Mouse (Mus musculus) midbrain, embryonic 12.5 days (tissue): Measurements from ENCODE around the gene Chsy1. TPM values are rescaled to one million over a fixed set of nuclear protein-coding genes. Genes with fewer than 3 reads are reported as not detected.
"Not testable (repeated sequence)": the region's sequence is repeated elsewhere in the genome, so short reads cannot be mapped to it uniquely, and the experiment has no call there.

Source experiments
- ATAC-seq: fragments of 200-750 bp; cut with Nextera tagmentation; 2 replicates; pipeline ENCODE4 v1.8.0; 2017; ENCODE audit warnings: low read depth, moderate TSS enrichment, moderate library complexity; ENCODE audit not compliant: low FRiP score
- H3K27ac ChIP-seq: fragments of 300-500 bp; sonication (generic); replicated peaks from 2 replicates; pipeline ENCODE4 v1.5.1; 2016; ENCODE audit warnings: mild to moderate bottlenecking
- H3K27me3 ChIP-seq: fragments of 300-500 bp; sonication (generic); 2 replicates; pipeline ENCODE4 v1.6.1; 2016; ENCODE audit warnings: mild to moderate bottlenecking
- H3K36me3 ChIP-seq: fragments of 300-500 bp; sonication (generic); 2 replicates; pipeline ENCODE4 v1.6.1; 2016
- H3K4me1 ChIP-seq: fragments of 300-500 bp; sonication (generic); 2 replicates; pipeline ENCODE4 v1.6.1; 2016
- H3K4me2 ChIP-seq: fragments of 300-500 bp; sonication (generic); replicated peaks from 2 replicates; pipeline ENCODE4 v1.6.1; 2016; ENCODE audit warnings: mild to moderate bottlenecking, moderate library complexity
- H3K4me3 ChIP-seq: fragments of 300-500 bp; sonication (generic); 2 replicates; pipeline ENCODE4 v1.5.1; 2016; ENCODE audit warnings: mild to moderate bottlenecking
- H3K9ac ChIP-seq: fragments of 300-500 bp; sonication (generic); replicated peaks from 2 replicates; pipeline ENCODE4 v1.6.1; 2016; ENCODE audit warnings: mild to moderate bottlenecking, moderate library complexity
- H3K9me3 ChIP-seq: fragments of 300-500 bp; sonication (generic); 2 replicates; pipeline ENCODE4 v1.6.1; 2016; ENCODE audit warnings: mild to moderate bottlenecking
- WGBS: fragments of 180-500 bp; shearing (Covaris S2); methylation state at CpG from one replicate; pipeline ENCODE4 v1.1.7; 2016; 5-methylcytosine and 5-hydroxymethylcytosine counted together
- polyA plus RNA-seq: library from polyadenylated mRNA; unstranded; fragments of >200 nt; fragmentation: Nextera tagmentation; extraction: Ambion mirVana; gene quantifications from 2 replicates; pipeline ENCODE4 v1.2.1, GENCODE M21; 2016

Gene Chsy1
- polyA plus RNA-seq, 1 experiment from 2014 or later: 13.2 TPM

DNA sequence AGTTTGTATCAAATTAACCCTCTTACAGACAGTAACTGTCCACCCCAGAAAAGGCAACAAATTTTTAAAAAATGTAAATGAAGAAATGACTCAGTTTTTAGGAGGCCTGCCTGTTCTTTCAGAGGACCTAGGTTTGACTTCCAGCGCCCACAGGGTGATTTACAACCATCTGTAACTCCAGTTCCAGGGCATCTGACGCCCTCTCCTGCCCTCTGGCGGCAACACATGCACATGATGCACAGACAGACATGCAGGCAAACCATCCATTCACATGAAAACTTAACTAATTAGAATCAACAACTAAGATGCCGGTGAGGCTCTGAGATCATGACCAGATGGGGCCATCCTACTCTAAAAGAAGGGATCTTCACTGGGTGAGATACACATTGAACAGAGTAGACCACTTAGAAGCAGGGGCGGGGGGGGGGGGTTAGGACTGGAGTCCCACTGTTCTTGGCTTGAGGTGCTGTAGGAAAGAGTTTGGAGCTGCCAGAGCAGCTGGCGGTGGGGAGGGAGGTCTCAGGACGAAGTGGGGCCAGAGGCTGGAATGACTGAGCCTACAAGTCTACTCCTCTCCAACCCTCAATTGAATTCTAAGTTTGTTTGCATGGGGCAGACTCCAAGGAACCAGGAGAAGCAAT lies 72.9 kb downstream of the Chsy1 start:
- Histone ChIP-seq H3K9me3 (no peaks in the 10 kb centered on the region), H3K36me3 (no peaks in the 10 kb centered on the region; the same call in 1 of the 2 replicates)

DNA sequence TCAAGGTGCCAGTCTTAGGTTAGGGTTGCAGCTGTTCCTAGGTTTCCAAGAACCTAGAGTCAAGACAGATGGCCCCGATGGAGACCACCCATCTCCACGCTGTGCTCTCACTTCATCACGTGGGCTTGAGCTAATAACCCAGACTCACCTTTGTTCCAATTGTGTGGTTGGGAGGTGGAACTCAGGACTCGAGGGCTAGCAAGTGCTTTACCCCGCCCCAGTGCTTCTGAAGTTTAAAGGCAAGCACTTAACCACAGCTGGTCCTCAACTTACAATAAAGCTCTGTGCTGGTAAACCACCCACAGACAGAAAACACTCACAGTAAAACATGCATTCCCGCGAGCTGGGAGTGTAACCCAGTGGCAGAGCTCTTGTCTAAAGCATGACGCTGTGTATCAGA lies 74.1 kb downstream of the Chsy1 start:
- H3K27ac ChIP-seq: no peak overlapping the region
- no peaks in the 10 kb centered on the region for H3K9me3 ChIP-seq
- ATAC-seq: no peak
- H3K4me3 ChIP-seq: no peak overlapping the region
- H3K9ac ChIP-seq: no peak overlapping the region
- WGBS: 81% methylated on average over 8 of the region's 8 CpGs
- no peaks in the 10 kb centered on the region for H3K36me3 ChIP-seq
- no peak overlapping the region for H3K4me2 ChIP-seq
- no peaks in the 10 kb centered on the region for H3K4me1 ChIP-seq
- H3K27me3 ChIP-seq: no peaks in the 10 kb centered on the region

More for the DNA sequence above, 72.9 kb downstream of the Chsy1 start:
- WGBS: 77% methylated on average over 7 of the region's 7 CpGs
- no peaks in the 10 kb centered on the region for H3K27me3 ChIP-seq
- H3K4me2 ChIP-seq: no peak overlapping the region
- no peak overlapping the region for H3K4me3 ChIP-seq
- H3K27ac ChIP-seq: no peak overlapping the region
- ATAC-seq: no peak
- no peak overlapping the region for H3K9ac ChIP-seq
- H3K4me1 ChIP-seq: no peaks in the 10 kb centered on the region

DNA sequence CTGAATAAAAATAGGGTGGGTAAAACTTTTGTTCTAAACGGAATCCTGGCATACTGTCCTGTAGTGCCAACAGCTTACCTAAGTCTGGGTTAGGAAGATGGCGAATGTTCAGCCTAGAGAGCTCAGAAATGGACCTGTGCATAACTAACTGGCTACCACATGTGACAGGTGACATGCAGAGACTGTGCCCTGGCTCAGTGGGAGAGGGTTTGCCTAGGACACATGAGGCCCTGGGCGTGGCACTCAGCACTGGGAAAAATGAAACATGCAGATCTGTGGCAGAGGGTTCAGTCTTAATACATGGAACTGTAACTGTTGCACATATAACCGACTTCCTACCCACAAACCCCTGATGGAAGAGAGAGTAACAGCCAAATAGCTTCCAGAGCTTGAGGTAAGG lies 74.7 kb downstream of the Chsy1 start:
- ATAC-seq: no peak
- WGBS: 82% methylated on average over 4 of the region's 4 CpGs
- Histone ChIP-seq H3K9ac (no peak overlapping the region), H3K9me3 (no peaks in the 10 kb centered on the region), H3K4me2 (no peak overlapping the region), H3K36me3 (no peaks in the 10 kb centered on the region), H3K4me3 (no peak overlapping the region), H3K27ac (no peak overlapping the region), H3K27me3 (no peaks in the 10 kb centered on the region), H3K4me1 (no peaks in the 10 kb centered on the region)

DNA sequence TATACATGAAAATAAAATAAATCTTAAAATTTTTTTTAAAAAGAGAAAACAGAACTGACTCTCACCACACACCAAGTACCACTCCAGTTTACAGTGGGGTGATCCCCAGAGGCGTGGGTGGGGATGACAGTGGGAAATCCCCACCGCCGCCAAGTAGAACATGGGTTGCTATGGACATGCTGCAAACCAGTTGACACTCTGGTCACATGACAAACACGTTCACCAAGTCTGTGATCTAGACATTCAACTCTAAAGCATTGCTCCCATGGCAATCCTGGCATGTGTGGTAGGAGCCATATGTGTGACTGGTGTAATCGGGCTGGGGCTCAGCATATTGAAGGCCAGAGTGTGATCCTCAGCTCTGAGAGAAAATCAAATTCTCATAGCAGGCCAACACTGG lies 76.1 kb downstream of the Chsy1 start:
- Histone ChIP-seq H3K9me3 (no peaks in the 10 kb centered on the region), H3K4me2 (no peak overlapping the region), H3K27ac (no peak overlapping the region), H3K4me3 (no peak overlapping the region), H3K36me3 (no peaks in the 10 kb centered on the region), H3K4me1 (no peaks in the 10 kb centered on the region), H3K9ac (no peak overlapping the region), H3K27me3 (no peaks in the 10 kb centered on the region)
- no peak for ATAC-seq
- WGBS: 92% methylated on average over 5 of the region's 5 CpGs

DNA sequence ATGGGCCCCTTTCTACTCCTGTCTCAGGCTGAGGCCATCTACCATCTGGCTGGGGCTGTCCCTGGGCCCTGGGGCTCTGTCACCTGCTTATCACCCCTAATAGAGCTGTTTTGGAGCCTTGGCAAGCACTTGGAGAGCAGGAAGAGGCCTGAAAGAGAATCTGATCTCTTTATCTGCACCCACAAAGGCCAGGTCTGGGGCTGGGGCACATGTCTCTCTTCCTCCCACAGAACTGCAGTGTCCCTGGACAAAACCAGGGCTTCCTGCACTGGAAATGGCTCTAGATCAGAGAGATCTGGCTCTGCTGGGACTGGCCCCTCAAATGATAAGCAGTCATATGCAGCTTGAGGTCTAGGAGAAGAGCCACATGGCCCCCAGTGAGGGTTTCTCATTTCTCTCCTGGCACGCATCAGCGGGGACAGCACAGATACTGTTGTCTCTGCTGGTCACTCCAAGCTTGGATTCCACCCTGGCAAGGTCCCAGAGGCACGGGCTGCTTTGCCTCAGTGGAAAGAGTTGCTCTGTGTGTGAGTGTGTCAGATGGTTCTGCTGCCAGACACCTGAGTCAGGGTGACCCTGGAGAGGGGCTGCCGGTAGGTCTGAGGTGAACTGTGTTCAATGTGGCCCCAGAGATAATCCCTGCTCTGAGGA lies 78.4 kb downstream of the Chsy1 start:
- no peak for ATAC-seq
- no peak overlapping the region for H3K9ac ChIP-seq
- H3K27me3 ChIP-seq: no peaks in the 10 kb centered on the region
- no peak overlapping the region for H3K27ac ChIP-seq
- 87% methylated on average over 4 of the region's 4 CpGs for WGBS
- H3K4me2 ChIP-seq: no peak overlapping the region
- no peak overlapping the region for H3K4me3 ChIP-seq
- no peaks in the 10 kb centered on the region for H3K9me3 ChIP-seq
- no peaks in the 10 kb centered on the region for H3K36me3 ChIP-seq
- H3K4me1 ChIP-seq: no peaks in the 10 kb centered on the region

DNA sequence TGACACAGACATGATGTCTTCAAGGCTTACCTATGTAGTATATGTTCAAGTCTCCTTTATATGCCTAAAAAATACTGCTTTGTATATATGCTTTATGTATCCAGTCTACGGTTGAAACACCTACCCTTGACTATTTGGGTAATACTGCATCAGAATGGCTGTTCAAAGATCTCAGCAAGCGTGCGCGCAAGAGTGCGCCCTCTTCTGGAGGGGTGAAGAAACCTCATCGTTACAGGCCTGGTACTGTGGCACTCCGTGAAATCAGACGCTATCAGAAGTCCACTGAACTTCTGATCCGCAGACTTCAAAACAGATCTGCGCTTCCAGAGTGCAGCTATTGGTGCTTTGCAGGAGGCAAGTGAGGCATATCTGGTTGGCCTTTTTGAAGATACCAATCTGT lies 81.1 kb downstream of the Chsy1 start:
- H3K27me3 ChIP-seq, H3K9me3 ChIP-seq, H3K27ac ChIP-seq, H3K4me1 ChIP-seq, H3K4me3 ChIP-seq, H3K4me2 ChIP-seq, ATAC-seq, H3K9ac ChIP-seq, H3K36me3 ChIP-seq: not testable (repeated sequence)
- whole genome bisulfite sequencing: 89% methylated on average over 10 of the region's 10 CpGs

DNA sequence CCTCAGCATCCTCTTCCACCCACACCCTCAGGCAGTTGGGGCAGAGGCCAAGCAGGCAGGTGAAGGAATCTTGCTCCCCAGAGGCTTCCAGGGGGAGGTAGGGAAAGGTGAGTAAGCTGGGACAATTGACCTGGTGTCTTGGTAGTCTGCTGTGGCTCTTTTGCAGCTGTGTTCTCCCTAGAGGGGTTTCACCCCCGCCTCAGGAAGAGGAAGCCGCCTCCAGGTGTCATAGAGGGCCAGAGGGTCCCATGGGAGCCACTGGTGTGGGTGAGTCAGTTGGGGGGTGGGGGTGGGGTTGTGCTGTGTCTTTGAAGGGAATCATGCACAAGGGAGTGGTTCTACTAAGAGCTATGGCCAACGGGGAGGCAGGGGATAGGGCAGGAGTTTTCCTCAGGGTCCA lies 85.2 kb downstream of the Chsy1 start:
- ATAC-seq: no peak
- Histone ChIP-seq H3K9me3 (no peaks in the 10 kb centered on the region), H3K4me3 (no peak overlapping the region), H3K27ac (no peak overlapping the region), H3K4me1 (no peaks in the 10 kb centered on the region), H3K9ac (no peak overlapping the region), H3K4me2 (no peak overlapping the region), H3K36me3 (no peaks in the 10 kb centered on the region), H3K27me3 (no peaks in the 10 kb centered on the region)
- WGBS: 83% methylated on average over 3 of the region's 3 CpGs

DNA sequence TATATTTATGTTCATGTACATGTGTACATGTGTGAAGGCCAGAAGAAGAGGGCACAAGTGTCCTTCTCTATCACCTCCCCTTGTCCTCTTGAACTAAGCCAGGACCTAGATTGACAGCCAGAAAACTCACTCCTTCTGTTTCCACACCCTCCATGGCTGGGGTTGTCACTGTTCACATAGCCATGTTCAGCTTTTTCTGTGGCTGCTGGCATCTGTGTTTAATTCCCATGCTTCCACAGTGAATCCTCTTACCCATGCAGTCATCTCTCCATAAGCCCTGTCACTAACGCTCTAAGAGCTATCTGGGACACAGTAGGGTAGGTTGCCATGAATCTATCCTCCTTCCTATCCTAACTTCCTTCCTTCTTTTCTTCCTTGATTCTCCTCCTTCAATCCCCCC lies 86.6 kb downstream of the Chsy1 start:
- H3K9ac ChIP-seq: no peak overlapping the region
- 92% methylated on average over 1 of the region's 1 CpGs for WGBS

DNA sequence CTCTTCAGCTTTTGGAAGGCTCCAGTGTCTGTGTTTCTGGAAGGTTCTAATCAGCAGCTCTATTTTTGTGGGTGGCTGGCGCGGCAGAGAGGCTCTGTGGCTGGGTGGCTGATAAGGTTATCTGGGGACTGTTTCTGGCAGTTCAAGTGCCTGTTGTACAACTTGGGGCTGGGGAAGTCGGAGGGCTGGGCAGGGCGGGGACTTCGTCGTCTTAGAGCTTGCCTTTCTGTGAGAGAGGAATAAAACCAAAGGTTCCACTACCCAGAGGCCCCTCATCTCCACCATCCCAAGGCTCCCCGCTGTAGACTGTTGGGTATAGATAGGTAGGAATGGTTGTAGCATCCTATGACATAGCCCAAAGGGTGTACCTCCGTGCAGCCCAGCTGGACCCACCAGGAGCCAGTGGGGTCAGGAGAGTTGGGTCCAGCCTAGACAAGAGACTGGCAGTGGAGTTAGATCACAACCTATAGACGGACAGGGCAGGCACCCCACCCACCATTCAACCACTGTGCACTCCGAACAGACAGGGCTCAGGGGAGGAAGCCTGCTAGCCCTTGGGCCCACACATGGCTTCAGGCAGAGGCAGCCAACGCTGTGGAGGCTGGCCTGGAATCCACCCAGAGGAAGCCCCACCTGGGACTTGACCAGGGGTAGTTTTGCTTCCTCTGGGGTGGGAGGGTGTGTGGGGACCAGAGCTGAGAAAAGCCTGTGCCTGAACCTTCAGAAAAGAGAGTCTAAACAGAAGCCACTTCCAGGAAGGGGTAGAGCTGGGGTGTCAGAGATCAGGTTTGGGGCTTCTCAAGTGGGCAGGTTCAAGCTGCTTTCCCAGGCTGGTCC lies 87.5 kb downstream of the Chsy1 start:
- Histone ChIP-seq H3K27me3 (no peaks in the 10 kb centered on the region), H3K27ac (no peak overlapping the region), H3K4me3 (no peak overlapping the region), H3K9ac (no peak overlapping the region), H3K36me3 (no peaks in the 10 kb centered on the region), H3K4me1 (0 out of 2 replicates have a peak, but pooled peaks cover 4% of the 10 kb centered on the region), H3K9me3 (no peaks in the 10 kb centered on the region), H3K4me2 (no peak overlapping the region)
- WGBS: 88% methylated on average over 11 of the region's 11 CpGs
- ATAC-seq: no peak

More for the DNA sequence above, 86.6 kb downstream of the Chsy1 start:
- no peak for ATAC-seq
- no peak overlapping the region for H3K4me2 ChIP-seq
- no peak overlapping the region for H3K4me3 ChIP-seq
- no peak overlapping the region for H3K27ac ChIP-seq
- H3K4me1 ChIP-seq: 0 out of 2 replicates have a peak, but pooled peaks cover 4% of the 10 kb centered on the region
- no peaks in the 10 kb centered on the region for H3K27me3 ChIP-seq
- no peaks in the 10 kb centered on the region for H3K9me3 ChIP-seq
- H3K36me3 ChIP-seq: no peaks in the 10 kb centered on the region

DNA sequence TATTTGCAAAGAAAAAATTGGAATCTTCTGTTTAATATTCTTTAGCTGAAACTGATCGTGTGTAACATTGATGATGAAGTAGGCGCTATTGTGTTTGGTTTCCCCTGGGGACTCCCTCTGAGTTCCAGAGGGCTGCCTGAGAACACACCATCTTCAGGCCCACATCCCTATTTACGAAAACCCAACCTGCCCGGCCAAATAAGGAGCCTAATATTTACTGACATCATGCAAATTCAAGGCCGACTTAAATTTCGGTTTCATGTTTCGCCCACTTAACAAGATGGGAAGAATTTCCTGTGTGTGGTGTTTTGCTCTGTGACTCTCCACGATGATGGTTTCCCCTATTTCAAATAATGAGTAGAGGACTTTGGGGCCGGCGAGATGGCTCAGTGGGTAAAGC lies 89.1 kb downstream of the Chsy1 start:
- Histone ChIP-seq H3K4me2 (no peak overlapping the region), H3K4me3 (no peak overlapping the region), H3K4me1 (0 out of 2 replicates have a peak, but pooled peaks cover 4% of the 10 kb centered on the region), H3K27me3 (no peaks in the 10 kb centered on the region), H3K27ac (no peak overlapping the region), H3K36me3 (no peaks in the 10 kb centered on the region), H3K9ac (no peak overlapping the region), H3K9me3 (no peaks in the 10 kb centered on the region)
- no peak for ATAC-seq
- 94% methylated on average over 10 of the region's 10 CpGs for WGBS

DNA sequence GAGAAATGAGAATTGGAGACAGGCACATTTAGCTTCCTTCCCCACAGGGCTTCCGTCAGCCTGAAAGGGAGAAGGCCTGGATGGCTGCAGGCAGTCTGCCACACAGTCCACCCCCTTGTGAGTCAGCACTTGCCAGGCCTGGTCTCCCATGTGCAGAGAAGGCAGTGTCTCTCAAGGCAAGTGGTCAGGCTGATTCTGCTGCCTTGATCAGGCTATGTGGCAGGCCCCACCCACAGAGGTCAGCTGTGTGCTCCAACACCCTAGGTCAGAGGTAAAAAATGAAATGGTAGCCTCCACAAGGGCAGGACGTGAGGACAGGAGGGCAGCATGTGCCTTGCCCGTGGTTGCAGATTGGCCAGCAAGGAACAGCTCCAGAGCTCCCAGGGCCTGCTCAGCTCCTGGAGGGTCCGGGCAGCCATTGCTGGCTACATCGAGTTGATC lies 90.1 kb downstream of the Chsy1 start:
- H3K4me2 ChIP-seq: no peak overlapping the region
- 82% methylated on average over 5 of the region's 5 CpGs for WGBS
- no peak for ATAC-seq
- no peak overlapping the region for H3K27ac ChIP-seq
- 0 out of 2 replicates have a peak, but pooled peaks cover 4% of the 10 kb centered on the region for H3K4me1 ChIP-seq
- H3K9me3 ChIP-seq: no peaks in the 10 kb centered on the region
- H3K36me3 ChIP-seq: no peaks in the 10 kb centered on the region
- H3K27me3 ChIP-seq: no peaks in the 10 kb centered on the region
- H3K9ac ChIP-seq: no peak overlapping the region
- no peak overlapping the region for H3K4me3 ChIP-seq

DNA sequence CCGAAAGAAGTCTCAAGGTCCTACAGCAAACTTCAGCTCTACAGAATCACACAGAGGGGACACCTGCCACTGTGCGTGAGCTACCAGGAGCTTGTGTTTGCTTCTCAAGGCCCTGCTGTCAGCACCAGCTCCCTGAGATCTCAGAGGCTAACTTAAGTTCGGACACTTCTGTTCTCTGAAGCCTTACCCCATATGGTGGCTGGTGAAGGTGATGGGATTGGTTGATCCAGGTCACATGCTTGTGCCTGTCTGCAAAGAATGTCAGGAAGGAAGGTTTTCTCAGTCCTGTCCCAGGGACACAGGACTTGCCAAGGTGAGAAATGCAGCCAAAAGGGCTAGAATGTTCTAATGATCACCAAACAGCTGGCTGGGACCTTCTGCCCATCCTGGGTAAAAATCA lies 91.1 kb downstream of the Chsy1 start:
- WGBS: 85% methylated on average over 3 of the region's 3 CpGs
- Histone ChIP-seq H3K36me3 (no peaks in the 10 kb centered on the region), H3K27ac (no peak overlapping the region), H3K9me3 (0 out of 2 replicates have a peak, but pooled peaks cover 6% of the 10 kb centered on the region), H3K4me1 (0 out of 2 replicates have a peak, but pooled peaks cover 4% of the 10 kb centered on the region), H3K9ac (no peak overlapping the region), H3K4me2 (no peak overlapping the region), H3K4me3 (no peak overlapping the region), H3K27me3 (no peaks in the 10 kb centered on the region)
- ATAC-seq: no peak
